Mouse (Mus musculus) CD4-positive, CD25-positive, alpha-beta regulatory T cell (primary cell): ENCODE results near the gene Muc15. TPM values are rescaled to one million over a fixed set of nuclear protein-coding genes. Genes with fewer than 3 reads are reported as not detected.

Source experiments
- polyA plus RNA-seq: library from polyadenylated mRNA; unstranded; fragments of 100-300 nt; shearing (Covaris generic); gene quantifications from one replicate; pipeline ENCODE4 v1.2.1, GENCODE M21; 2017

The Muc15 gene
- not detected for polyA plus RNA-seq

DNA sequence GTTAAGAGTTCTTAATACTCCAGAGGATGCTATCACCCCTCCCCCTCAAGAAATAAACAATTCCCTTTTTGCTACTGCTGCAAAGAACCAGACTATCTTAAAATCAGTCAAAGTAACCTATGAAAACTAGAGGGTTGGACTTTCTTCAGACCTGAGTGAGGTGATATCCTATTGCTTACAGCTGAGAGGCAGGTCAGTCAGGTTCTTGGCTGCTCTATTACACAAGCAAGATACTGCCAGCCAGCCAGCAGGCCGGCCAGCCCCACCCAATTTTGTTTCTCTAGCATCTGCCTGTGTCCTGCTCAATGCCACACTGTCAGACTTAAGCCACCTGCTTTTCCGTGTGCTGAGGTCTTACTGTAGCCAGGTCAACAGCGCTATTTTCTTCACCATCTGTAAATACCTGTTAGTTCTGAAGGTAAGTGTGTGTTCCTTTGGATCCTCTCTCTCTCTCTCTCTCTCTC is at the start of gene Muc15:
Gene Muc15, plus strand, starts transcription at position 51 of the 464 bp plus-strand sequence.

Other genes starting within 250 kb of the Muc15 start
- gene Slc5a12, start 124.0 kb upstream of the Muc15 start, polyA plus RNA-seq = not detected
- gene Ano3, start 229.6 kb downstream of the Muc15 start, polyA plus RNA-seq = 0.02 TPM